Mouse (Mus musculus) megakaryocyte-erythroid progenitor cell, adult 5-6 weeks (primary cell): ENCODE measurements around the gene Gpat3. TPM values are rescaled to one million over a fixed set of nuclear protein-coding genes. Genes with fewer than 3 reads are reported as not detected.

Experiments
- ATAC-seq: replicated peaks from 2 replicates; pipeline ENCODE4 v1.8.0; 2016; ENCODE audit warnings: mild to moderate bottlenecking, inconsistent platforms; ENCODE audit not compliant: severe bottlenecking, poor library complexity, low FRiP score, low TSS enrichment
- total RNA-seq, 2 experiments: library from RNA; stranded (forward) in 1 of 2; stranded (reverse) in 1 of 2; fragments of 200-1000, 215-1000 nt in 1 of 2; fragments of >200 nt in 1 of 2; fragmentation: Nextera tagmentation in 1 of 2; gene quantifications; 2 replicates each; pipeline ENCODE4 v1.2.3; 2014 to 2017

Gene Gpat3
- total RNA-seq, 2 experiments from 2014 or later: 2.6 TPM; not detected in 1

- ATAC-seq: no peak
Measured at GRCm38 (mm10) chr5:100911502-100912097, 66.1 kb downstream of the Gpat3 start.

DNA sequence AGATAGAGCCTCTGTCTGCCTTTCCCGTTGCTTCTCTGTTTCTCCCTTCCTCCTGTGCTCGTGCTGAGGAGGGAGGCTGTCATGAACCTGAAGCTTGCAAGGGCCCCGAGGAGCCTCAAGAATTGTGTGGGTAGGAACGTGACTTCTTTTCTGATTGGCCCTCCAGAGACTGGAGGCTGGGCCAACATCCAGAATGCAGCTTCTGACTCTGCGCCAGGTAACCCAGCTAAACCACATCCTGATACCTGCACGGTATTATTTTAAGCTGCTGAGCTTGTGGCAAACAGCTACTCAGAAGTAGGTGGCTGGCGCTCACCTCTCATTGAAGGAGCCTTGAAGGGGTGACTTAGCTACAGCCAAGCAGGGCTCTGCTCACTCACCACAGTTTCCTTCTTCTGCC is 66.9 kb downstream of the Gpat3 start:
- no peak for ATAC-seq

GRCm38 (mm10) chr5:100913274-100913673 is 67.8 kb downstream of the Gpat3 start:
- no peak for ATAC-seq

GRCm38 (mm10) chr5:100914989-100915388 is 69.5 kb downstream of the Gpat3 start:
- peak; percentile 73 for ATAC-seq

DNA sequence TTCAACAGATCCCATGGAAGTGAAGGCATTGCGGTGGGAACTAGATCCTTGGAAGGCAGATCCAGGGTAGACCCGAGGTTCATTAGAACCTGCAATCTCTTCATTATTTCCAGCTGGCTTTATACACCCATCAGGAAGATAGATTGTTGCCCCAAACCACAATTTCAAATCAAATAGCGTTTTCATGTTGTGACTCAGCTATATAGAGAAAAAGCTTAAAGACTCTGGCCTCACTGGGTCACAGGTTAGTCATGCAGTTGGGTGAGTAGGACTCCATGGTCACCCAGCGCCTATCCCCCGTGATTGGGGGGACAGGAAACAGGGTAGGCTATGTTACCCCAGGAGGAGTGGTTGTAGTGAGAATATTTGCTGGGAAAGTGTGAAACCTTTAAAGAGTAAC is 69.9 kb downstream of the Gpat3 start:
- ATAC-seq: no peak

DNA sequence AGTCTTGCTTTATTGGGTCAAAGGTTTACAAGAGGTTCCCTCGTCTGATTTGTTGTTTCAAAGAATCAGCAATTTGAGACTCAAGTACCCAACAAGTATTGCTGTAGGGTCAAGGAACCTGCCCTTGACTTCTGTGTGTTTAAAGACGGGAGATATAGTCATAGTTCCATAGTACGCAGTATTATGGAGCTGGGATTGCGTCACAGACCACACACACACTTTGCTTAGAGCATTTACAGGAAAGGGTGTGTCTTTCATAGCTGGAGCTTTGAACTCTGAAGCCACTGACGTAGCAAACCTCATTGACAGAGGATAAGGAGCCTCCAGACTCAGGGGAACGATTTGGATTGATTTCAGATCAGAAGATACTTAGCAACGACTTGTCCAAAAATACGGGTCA is 70.9 kb downstream of the Gpat3 start:
- ATAC-seq: no peak

- ATAC-seq: peak; percentile 81
Measured at GRCm38 (mm10) chr5:100917252-100917774, 71.8 kb downstream of the Gpat3 start.

DNA sequence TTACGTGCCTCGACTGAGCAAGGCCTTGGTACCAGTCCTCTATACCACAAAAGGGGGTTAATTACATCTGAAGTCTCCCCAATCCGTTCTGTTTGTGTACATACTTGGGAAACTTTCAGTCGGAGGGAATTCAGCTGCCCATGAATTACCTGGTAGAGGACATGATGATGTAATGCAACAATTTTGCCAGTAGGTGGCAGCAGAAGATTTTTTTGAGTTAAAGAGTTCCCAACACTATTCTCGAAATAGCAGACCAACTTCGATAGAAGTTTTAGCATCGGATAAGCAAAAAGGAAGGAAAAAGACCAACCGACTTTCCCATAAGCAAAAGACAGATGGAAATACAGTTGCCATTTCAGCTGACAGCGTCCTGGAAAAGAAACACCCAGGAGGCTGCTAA is 73.6 kb downstream of the Gpat3 start:
- ATAC-seq: no peak; the same call in 1 of the 2 replicates

GRCm38 (mm10) chr5:100929698-100930097 is 84.2 kb downstream of the Gpat3 start:
- ATAC-seq: no peak

- no peak for ATAC-seq
Measured at GRCm38 (mm10) chr5:100943716-100944115, 98.2 kb downstream of the Gpat3 start.

DNA sequence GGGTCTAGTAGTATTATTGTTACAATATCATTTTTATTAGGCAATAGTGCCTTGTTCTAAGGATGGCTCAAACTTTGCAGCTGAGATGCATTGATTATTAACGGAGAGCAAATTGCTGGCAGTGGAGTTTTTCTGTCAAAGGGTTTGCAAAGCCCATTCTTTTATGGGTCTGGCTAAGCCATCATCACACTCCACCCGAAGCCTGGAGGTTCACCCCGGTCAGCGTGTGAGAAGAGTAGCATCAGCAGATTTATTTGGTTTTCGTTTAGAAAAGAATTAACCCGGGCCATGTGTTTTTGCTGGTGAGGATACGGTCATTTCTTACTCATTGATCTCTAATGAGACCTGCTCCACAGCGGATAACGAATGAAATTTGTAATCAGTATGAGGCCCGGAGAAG is 99.8 kb downstream of the Gpat3 start:
- ATAC-seq: no peak

Other genes starting within 250 kb of the Gpat3 start
- gene Coq2, start 170.6 kb upstream of the Gpat3 start, total RNA-seq (2014; fragmentation: Nextera tagmentation): 50.6 and 67.3 TPM in 2 replicates
- 40.1 and 56.6 TPM in 2 replicates for gene Coq2, start 170.6 kb upstream of the Gpat3 start, total RNA-seq (2017)
- gene Hpse, start 126.0 kb upstream of the Gpat3 start, total RNA-seq (2014; fragmentation: Nextera tagmentation): not detected in 2 replicates
- gene Hpse, start 126.0 kb upstream of the Gpat3 start, total RNA-seq (2017): 0.47 TPM in 1 of 2 replicates, not detected in the other
- 48.5 and 68.4 TPM in 2 replicates for gene Helq, start 47.1 kb upstream of the Gpat3 start, total RNA-seq (2014; fragmentation: Nextera tagmentation)
- 31.2 and 39.6 TPM in 2 replicates for gene Helq, start 47.1 kb upstream of the Gpat3 start, total RNA-seq (2017)
- gene Mrps18c, start 47.1 kb upstream of the Gpat3 start, total RNA-seq (2014; fragmentation: Nextera tagmentation): 141 TPM in 2 replicates
- gene Mrps18c, start 47.1 kb upstream of the Gpat3 start, total RNA-seq (2017): 145 and 253 TPM in 2 replicates
- 38.0 and 45.0 TPM in 2 replicates for gene Abraxas1, start 24.7 kb upstream of the Gpat3 start, total RNA-seq (2014; fragmentation: Nextera tagmentation)
- 46.8 and 81.4 TPM in 2 replicates for gene Abraxas1, start 24.7 kb upstream of the Gpat3 start, total RNA-seq (2017)